Mouse (Mus musculus): Measurements from ENCODE around the gene Aurkb.

Aurkb gene

DNA sequence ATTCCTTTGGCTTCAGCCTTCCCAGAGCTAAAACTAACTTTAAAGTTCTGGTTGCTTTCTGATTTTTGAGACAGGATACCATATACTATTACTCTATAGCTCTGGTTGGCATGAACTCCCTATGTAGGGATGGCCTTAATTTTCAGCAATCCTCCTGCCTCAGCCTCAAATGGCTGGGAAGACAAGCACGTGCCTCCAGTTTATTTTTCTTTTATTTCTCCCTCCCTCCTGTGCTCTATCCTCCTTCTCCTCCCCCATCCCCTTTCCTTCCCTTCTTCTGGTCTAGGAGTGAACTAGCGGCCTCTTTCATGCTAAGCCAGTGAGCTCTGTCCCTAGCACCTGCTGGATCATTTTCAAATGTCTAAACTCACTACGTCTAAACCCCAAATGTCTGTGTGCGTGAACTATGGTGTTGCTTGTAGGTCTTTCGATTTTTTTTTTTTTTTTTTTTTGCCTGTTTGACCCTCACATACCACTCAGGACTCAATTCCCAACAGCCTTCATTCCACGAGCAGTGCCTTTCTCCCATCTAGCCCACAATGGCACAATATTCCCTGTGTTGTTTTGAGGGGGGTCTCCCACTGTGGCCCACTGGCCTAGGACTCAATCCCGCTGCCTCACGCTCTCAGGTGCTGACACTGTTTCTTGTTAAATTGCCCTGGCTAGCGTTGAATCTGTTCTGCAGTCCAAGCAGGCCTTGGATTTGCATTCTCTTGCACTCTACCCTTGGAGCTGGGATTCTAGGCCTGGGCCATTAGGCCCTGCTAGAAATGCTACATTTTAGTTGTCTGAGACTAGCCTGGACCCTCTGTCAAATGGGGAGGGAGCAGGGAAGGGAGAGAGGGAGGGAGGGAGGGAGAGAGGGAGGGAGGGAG, 19.0 kb downstream of the Aurkb start:
- DNase-seq (ENCODE audit: low spot score in 2 of 2): no peak

DNA sequence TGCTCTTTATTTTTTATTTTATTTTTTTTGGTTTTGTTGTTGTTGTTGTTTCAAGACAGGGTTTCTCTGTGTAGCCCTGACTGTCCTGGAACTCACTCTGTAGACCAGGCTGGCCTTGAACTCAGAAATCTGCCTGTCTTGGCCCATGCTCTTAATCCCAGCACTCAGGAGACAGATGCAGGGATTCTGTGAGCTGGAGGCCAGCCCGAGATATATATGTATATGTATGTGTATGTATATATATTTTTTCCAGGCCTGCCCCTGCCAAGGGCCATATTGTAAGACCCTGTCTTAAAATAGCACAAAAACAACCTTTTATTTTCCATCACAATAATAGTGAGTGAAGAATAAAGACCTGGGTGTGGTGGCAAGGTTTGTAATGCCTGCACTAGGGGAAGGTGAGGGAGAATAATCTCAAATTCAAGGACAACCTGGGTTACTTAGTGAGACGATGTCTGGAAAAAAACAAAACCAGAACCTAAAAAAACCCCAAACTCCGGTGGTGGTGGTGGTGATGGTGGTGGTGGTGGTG, 20.0 kb downstream of the Aurkb start:
- DNase-seq (ENCODE audit: low spot score in 2 of 2): no peak

DNA sequence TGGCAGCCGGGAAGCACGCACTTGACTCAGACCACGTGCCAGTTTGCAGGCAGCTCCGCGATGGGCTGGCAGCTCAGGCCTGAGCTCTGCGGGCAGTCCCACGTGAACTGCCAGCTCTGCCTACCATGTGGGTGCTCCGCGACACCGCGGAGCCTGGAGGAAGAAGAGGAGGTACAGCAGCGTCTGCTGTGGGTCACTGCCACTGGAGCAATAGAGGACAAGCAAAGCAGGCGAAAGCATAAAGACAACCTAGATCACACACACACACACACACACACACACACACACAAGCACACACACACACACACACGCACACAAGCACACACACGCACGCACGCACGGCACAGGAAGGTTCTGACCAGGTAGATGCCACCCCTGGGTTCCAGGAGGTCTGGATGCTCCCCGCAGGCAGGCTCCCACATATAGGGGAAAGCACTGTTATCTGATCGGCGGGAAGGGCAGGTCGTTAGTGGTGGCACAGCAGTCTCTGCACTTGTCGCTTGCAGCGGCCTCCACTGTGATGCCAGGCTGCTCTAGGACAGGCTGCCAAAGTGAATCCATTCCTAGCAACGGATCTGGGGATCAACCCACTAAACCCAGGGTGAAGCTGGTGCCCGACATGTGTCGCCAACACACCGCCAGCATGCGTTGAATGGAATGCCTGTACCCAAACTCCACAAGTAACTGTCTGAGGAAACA, 20.9 kb downstream of the Aurkb start:
- DNase-seq (ENCODE audit: low spot score in 2 of 2): peak; percentile 43 to 72

DNA sequence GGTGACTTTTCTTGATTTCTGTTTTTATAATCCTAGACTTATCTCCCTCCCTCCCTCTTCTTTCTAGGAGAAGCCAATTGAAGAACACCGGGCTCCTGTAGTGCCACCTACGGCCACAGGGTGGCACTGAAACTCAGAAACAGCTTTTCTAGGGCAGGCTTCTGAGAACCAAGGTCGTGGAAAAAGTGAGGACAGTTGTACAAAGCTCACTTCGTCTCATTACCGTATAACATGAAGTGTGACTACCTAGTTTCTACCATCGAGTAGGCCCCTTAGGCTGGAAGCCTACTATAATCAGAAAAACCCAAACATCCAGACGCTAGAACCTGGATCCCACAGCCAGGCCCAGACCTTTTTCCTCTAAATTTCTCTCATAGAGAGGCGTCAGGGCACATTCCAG, 21.5 kb downstream of the Aurkb start:
- peak; percentile 87 to 94 for DNase-seq (ENCODE audit: low spot score in 2 of 2)

DNA sequence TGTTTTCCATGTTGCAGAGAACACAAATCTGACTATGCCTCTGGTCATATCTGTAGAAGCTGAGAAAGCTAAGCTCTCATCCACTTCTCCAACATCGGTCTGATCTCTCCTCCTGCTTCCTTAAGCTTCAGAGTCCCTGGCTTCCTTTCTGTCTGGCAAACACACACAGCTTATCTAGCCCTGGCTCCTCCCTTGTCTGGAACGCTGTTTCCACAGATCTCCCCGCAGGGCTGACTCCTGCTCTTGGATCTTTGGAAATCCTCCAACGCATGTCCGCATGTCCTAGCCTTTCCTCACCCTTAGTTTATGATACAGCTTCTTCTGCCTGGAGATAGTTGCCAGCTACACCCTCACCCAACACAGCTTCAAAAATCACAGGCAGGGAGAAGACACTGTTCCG, 22.2 kb downstream of the Aurkb start:
- no peak for DNase-seq (ENCODE audit: low spot score in 2 of 2)

DNA sequence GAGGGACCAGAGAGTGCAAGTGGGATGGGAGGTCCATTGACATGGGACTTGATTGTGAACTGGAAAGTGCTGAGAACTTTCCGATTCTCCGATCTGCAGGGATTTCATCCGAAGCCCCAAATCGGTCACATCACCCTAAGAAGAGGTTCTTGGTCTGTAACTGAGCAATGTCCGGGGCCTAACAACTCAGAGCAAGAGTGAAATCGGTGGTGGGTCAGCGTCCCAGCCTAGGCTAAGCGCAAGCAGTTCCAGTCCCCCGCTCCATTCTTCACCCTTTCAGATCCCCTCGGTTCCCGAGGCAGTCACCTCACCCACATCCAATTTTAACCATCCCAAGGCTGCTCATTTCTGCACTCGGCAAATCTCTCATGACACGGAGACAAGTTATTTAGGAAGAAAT, 24.6 kb downstream of the Aurkb start:
- peak in 1 of 2 experiments; percentile 71 for DNase-seq (ENCODE audit: low spot score in 2 of 2)

DNA sequence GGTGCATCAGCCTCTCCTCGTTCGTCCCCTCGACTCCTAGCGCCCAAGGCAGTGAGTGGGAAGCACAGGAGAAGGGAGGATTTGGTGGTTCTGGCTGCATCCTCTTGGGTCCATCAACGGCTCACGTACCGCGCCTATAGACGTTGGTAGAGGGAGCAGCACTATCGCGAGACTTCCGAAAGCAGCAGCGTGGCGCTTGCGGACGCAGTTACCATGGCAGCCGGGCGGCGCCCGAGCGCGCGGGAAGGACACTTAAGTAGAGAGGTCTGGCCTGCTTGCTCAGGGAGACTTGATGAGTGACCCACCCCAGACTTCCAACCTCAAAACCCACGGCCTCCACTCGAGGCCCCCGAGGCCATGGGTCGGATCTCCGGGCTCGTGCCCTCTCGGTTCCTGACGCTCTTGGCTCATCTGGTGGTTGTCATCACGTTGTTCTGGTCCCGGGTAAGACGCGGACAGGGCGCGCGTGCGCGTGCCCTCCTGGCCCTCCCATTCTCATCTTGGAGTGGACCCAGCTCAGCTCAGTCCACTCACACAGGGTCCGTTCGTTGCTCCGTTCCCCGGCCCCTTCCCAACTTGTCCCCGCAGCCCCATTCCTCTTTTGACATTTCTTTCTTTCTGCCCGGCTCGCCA, 25.3 kb downstream of the Aurkb start, which contains the start of gene Tmem107:
TSS of gene Tmem107 (plus strand) at position 217 of the 633 bp plus-strand sequence.
- DNase-seq (ENCODE audit: low spot score in 2 of 2): peak; percentile 93 to 96

DNA sequence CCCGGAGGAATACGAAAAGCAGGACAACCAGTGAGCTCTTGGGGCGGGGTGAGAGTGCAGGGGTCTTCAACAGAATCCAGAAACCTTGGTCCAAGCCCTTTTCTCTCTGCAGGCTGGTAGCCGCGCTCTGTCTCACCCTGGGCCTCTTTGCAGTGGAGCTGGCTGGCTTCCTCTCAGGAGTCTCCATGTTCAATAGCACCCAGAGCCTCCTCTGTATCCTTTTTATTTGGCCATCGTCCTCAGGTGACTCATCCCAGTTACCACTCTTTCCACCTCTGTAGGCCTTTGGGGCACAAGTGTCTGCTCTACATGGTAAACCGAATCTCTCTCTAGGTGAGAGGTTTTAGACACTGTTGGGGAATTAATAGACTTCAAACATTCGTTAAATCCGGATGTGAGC, 25.8 kb downstream of the Aurkb start:
- no peak for DNase-seq (ENCODE audit: low spot score in 2 of 2)

DNA sequence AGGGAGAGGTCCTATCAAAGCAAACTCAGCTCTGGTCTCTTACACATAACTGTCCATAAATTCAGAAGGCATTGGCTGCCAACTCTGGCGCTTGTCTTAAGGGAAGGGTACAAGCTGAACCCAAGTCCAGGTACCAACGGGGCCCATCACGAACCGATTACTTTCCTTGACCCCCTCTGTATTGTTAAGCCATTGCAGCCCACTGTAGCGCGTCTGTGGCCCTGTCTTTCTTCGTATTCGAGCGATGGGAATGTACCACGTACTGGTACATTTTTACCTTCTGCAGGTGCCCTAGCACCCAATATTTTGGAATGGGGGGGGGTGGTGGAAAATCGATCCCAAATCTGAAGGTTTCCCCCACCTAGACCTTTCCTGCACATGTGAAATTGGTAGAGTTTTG, 26.8 kb downstream of the Aurkb start:
- no peak for DNase-seq (ENCODE audit: low spot score in 2 of 2)

DNA sequence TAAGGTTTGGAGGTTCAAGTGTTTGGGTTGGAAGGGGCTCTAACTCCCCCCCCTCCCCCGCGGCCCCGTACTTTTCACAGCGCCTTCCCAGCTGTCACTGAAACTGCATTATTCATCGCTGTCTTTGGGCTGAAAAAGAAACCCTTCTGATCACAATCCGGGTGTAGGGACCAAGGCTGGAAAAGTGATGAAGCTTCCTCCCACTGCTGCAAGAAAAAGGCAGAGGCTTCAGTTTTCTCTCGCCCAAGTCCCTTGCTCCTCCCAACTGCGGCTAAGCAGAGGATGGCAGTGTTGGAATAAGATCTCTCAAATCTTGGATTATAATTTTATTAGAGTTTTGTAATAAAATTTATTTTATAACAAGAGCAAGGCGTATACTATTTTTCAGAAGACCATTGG, 27.2 kb downstream of the Aurkb start:
- DNase-seq (ENCODE audit: low spot score in 2 of 2): no peak

DNA sequence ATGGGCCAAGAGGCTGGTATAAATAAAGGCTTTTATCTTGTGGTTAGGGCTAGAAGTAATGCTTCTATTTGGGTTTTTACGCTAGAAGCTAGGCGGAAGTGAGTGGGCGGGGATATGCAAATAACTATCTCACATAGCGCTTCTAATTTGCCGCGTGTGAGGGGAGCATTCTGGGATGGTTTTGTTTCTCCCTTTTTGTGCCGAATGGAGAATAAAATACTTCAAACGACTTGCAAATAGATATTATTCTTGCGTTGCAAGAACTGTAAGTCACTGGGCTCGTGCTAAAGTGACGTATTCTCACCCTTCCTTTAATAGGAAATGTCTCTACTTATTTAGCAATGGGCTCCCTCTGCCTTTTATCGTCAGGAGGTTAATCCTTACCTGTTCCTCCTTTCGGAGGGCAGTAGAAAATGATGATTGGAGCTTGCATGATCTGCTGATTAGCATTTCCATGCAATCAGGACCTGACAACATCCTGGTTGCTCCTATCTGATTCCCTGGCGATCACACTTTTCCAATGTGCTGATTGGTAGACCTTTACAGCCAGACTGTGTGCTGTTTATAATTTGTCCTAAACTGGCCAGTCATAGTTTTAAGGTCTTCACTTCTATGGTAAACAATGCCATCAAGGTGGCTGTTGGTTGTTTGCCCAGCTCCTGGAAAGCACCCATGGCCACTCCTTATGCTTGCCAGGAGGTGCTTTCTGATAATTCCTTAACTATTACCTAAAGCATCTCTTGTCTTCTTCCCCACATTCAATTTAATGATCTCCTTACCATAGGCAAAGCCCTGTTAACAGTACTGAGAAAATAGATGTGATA, 27.8 kb downstream of the Aurkb start:
- DNase-seq (ENCODE audit: low spot score in 2 of 2): peak; percentile 84 to 87

DNA sequence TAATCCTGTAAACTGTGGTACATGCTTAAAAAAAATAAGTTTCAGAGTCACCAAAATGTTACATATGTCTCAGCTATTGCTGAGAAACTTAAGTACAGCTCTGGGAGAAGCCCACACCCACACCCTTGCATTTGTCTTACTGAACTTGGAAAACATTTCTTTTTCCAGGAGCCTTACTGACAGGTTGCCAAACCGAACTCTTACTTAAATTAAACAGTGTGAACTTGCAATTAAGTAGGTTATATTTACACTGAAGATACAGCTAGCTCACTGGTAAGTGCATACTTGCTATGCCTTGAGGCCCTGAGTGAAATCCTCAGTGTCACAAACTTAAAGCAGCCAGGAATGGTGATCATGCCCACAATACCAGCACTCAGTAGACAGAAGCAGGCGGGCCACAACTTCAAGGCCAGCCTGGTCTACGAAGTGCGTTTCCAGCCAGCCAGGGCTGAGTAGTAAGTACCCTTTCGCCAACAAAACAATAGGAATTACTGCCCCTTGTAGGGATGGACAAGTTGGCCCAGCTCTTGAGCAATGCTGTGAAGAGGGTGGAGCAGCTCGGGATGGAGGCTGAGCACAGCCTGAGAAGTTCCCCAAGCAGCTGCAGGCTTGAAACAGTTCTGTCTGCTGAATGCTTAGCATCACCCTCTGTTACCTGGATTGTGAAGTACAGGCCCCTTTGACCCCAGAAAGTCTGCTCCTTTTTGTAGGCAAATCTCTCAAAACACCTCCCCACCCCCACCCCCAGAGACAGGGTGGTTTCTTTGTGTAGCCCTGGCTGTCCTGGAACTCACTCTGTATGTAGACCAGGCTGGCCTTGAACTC, 28.7 kb downstream of the Aurkb start:
- no peak for DNase-seq (ENCODE audit: low spot score in 2 of 2)

DNA sequence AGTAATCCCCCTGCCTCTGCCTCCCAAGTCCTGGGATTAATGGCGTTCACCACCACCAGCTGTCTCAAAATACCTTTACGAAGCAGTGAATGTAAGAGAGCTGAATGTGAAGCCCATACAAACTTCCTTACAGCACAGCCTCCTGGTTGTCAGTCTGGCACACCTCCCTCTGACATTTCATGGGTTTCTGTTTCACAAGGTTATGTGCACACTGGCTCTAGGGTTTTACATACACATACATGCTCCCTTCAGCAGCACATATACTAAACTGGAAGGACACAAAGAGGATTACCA, 29.3 kb downstream of the Aurkb start:
- no peak for DNase-seq (ENCODE audit: low spot score in 2 of 2)

DNA sequence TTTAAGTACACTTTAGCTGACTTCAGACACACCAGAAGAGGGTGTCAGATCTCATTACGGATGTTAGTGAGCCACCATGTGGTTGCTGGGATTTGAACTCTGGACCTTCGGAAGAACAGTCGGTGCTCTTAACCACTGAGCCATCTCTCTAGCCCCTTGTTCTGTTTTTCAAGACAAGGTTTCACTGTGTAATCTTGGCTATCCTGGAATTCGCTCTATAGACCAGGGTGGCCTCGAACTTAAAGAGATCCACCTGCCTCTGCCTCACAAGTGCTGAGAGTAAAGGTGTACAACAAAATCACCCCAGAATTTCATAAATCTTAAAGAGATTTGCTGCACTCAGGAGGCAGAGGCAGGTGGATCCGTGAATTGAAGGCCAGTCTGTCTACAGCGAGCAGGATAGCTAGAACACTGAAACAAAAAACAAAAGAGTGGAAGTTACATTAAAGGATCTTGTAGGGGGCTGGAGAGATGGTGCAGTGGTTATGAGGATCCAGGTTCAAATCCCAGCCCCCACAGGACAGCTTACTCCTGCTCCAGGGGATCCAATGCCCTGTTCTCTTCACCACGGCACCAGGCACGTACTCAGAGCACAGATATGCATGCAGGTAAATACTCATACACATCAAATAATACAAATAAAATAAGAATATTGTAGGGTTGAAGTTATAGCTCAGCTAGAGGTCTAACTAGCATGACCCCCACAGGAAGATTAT, 30.5 kb downstream of the Aurkb start:
- DNase-seq (ENCODE audit: low spot score in 2 of 2): no peak

DNA sequence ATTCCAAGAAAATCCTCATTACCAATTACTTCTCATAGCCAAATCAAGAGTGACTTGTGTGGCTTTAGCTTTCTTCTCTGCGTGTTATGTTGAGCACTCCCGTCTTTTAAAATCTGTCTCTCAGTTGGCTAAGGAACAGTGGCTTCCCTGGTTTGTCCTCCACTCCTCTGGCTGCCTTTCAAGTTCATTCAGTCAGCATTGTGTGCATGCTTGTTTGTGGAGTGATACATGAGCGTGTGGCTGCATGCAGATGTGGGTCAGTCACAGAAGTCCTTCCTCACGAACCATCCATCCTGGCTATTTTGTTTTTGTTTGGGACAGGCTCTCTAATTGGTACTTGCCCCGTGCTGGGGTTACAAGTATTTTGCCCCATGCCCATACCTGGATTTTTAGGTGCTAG, 31.1 kb downstream of the Aurkb start:
- no peak for DNase-seq (ENCODE audit: low spot score in 2 of 2)

DNA sequence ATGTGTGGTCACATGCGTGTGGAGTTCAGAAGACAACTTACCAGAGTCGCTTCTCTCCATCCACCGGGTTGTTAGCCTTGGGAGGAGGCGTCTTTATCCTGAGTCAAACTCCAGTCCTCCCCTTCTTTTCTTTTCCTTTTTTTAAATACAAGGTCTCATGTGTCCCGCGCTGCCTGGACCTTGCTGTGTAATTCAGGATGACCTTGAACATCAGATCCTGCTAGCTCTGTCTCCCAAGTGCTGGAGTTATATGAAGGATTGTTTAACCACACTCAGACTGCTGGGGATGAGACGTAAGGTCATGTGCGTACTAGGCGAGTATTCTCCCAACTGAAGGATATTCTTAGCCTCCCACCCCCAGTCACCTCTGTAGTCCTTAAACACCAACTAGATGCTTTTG, 31.9 kb downstream of the Aurkb start:
- no peak for DNase-seq (ENCODE audit: low spot score in 2 of 2)

DNA sequence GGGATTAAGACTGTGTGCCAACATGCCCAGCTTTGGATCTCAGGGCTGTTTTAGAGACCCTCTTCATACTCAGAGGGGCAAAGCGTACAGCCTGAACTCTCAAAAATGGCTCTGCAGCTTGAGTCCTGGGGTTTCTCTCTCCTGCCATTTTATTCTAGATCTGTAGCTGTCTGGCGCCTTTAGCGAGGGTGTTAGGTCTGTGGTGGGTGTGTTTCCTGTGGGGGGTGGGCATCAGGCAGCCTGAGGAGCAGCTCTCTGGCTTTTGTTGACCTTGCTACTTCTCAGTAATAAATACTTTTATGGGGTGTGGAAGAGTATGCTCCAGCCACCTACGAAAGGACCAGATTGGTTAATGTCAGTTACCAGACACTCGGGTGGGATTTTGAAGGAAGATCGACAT, 32.6 kb downstream of the Aurkb start:
- DNase-seq (ENCODE audit: low spot score in 2 of 2): no peak

DNA sequence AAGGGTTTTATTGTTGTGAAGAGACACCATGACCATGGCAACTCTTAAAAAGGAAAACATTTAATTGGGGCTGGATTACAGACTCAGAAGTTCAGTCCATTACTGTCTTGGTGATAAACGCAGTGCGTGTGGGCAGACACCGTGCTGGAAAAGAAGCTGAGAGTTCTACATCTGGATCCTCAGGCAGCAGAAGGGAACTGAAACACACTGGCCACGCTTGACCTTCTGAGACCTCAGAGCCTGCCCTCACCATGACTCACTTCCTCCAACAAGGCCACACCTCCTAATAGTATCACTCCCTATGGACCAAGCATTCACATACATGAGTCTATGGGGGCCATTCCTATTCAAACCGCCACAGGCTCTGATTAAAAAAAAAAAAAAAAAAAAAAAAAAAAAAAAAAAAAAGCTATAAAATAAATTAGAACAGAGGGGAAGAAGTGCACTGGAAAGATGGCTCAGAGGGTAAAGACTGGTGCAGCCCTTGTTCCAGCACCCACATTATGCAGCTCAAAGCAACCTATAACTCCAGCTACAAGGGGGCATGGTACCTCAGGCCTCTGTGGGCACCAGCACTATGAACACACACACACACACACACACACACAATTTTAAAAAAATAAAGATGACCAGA, 33.5 kb downstream of the Aurkb start:
- DNase-seq (ENCODE audit: low spot score in 2 of 2): no peak

DNA sequence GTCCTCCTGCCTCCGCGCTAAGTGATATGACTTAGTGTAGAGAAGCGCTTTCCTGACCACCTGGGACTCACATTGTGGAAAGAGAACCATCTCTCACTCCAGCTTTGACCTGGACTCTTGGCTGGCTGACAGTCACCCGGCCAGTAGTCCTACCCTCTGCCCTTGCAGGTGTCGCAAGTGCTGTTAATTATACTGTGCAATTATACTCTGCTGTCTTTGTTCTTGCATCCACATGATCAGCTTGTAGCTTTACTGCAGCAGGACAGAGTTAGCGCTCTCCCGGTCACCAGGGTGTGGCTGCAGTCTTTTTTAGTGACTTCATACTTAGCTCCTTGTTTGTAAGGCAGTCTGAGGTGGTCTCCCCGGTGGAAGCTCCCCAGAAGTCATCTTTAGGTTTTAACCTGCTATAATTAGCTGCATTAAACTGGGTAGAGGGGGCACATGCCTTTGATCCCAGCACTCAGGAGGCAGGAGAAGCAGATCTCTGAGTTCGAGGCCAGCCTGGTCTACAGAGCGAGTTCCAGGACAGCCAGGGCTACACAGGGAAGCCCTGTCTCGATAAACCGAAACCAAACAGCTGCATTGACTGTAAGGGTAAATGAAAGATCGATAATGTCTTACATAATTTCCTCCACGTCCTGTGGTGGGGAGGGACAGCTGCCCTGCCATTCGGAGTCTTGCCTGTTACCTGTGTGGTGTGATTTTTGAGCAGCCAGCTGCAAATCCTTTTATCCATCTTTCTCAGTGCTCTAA, 34.8 kb downstream of the Aurkb start:
- DNase-seq (ENCODE audit: low spot score in 2 of 2): no peak

Data from spleen, postnatal 4 days (tissue).